Mouse (Mus musculus) kidney, adult 2 months (tissue): ENCODE data around the gene Aggf1.

Experiments
- CTCF ChIP-seq: fragments of 200-500 bp; conservative IDR thresholded peaks from 2 replicates; pipeline ENCODE4 v1.5.1; 2011; ENCODE audit warnings: low read depth, mild to moderate bottlenecking, control low read depth, low read length, moderate library complexity, mixed read lengths; ENCODE audit not compliant: insufficient read depth, insufficient read length
- POLR2A ChIP-seq: fragments of 200-500 bp; IDR thresholded peaks from one replicate; pipeline ENCODE4 v1.6.1; 2011; ENCODE audit warnings: low read depth, low read length, control low read depth

DNA sequence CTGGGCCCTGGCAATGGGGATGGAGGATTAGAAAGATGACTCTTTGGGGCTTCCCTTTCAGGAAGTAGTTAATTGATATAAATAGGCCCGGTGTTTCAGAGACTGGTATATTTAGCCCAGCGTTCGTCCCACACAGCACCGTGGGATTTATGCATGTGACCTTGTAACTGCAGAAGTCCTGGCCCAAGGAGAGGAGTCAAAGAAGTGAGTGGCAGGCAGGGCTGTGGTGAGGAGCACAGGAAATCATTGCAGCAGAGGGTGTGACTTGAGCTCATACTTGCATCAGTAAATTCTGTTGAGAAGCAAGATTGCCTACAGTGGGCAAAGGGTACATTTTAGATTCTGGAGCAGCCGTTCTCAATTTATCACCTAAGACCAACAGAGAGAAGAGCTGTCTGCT, 7.3 kb upstream of the Aggf1 start:
- TF ChIP-seq CTCF (no peak), POLR2A (no peak)
